Mouse (Mus musculus) heart, adult 2 months (tissue): ENCODE results near the gene Fastkd5. TPM values are rescaled to one million over a fixed set of nuclear protein-coding genes. Genes with fewer than 3 reads are reported as not detected.

Experiments
- DNase-seq, 2 experiments: peaks; one replicate each; pipeline ENCODE4 v3.0.0; 2021
- H3K27ac ChIP-seq: fragments of 200-600 bp; 2 replicates; pipeline ENCODE4 v1.8.1; 2022
- H3K27me3 ChIP-seq: fragments of 200-500 bp; 2 replicates; pipeline ENCODE4 v1.6.1; 2012; ENCODE audit warnings: mild to moderate bottlenecking, low read length, inconsistent platforms, mixed read lengths; ENCODE audit not compliant: control insufficient read depth, insufficient read depth
- H3K36me3 ChIP-seq: fragments of 200-500 bp; 2 replicates; pipeline ENCODE4 v1.6.1; 2012; ENCODE audit warnings: low read length, inconsistent platforms; ENCODE audit not compliant: control insufficient read depth, insufficient read depth
- H3K4me1 ChIP-seq: fragments of 200-500 bp; 2 replicates; pipeline ENCODE4 v1.6.1; 2011; ENCODE audit warnings: low read length; ENCODE audit not compliant: control insufficient read depth, insufficient read depth
- H3K4me3 ChIP-seq: fragments of 200-600 bp; 2 replicates; pipeline ENCODE4 v1.8.1; 2022
- H3K79me2 ChIP-seq: fragments of 200-500 bp; replicated peaks from 2 replicates; pipeline ENCODE4 v1.6.1; 2012; ENCODE audit warnings: mild to moderate bottlenecking, inconsistent platforms, low read length, moderate library complexity, mixed read lengths; ENCODE audit not compliant: control insufficient read depth, insufficient read depth
- H3K9ac ChIP-seq: fragments of 200-500 bp; 2 replicates; pipeline ENCODE4 v1.6.1; 2012; ENCODE audit warnings: low read depth, mild to moderate bottlenecking, control low read depth, inconsistent platforms, low read length, mixed read lengths
- CTCF ChIP-seq: fragments of 200-600 bp; IDR thresholded peaks from 2 replicates; pipeline ENCODE4 v1.8.1; 2022; ENCODE audit warnings: antibody characterized with exemption, mild to moderate bottlenecking, moderate library complexity
- EP300 ChIP-seq: fragments of 200-500 bp; IDR thresholded peaks from 2 replicates; pipeline ENCODE4 v1.6.1; 2011; ENCODE audit warnings: low read depth, low read length, control low read depth; ENCODE audit not compliant: insufficient read depth
- POLR2A ChIP-seq: fragments of 200-500 bp; IDR thresholded peaks from 2 replicates; pipeline ENCODE4 v1.6.1; 2011; ENCODE audit warnings: mild to moderate bottlenecking, low read depth, low read length, control low read depth; ENCODE audit not compliant: insufficient read depth
- WGBS: fragments of 180-500 bp; shearing (Covaris S2); methylation state at CpG from one replicate; pipeline ENCODE4 v1.1.7; 2018; 5-methylcytosine and 5-hydroxymethylcytosine counted together
- intact Hi-C: fragments of 180-260 bp; cut with DNase I; formaldehyde crosslinking; loops from one replicate; pipeline ENCODE4 v1.15.1; 2025
- polyA plus RNA-seq: library from polyadenylated mRNA; depleted of rRNA; stranded (reverse); fragments of >200 nt; gene quantifications from 2 replicates; pipeline ENCODE4 v1.2.3, GENCODE M21; 2012
- total RNA-seq, 2 experiments: library from RNA; stranded (reverse); gene quantifications; 2 replicates each; pipeline ENCODE4 v1.2.3; 2021

Fastkd5 gene
- total and polyA plus RNA-seq, 3 experiments = 2.2 to 9.0 (median 7.5) TPM

- intact Hi-C loops = no loop called here
- Histone ChIP-seq H3K27ac (no peak overlapping the region), H3K4me3 (no peak overlapping the region), H3K36me3 (no peaks in the 10 kb centered on the region), H3K9ac (no peak overlapping the region), H3K4me1 (peaks cover 1% of the 10 kb centered on the region), H3K27me3 (peaks cover 6% of the 10 kb centered on the region; the same call in 1 of the 2 replicates), H3K79me2 (no peaks in the 10 kb centered on the region)
- 56% methylated on average over 16 of the region's 16 CpGs for WGBS
- no peak for DNase-seq
- TF ChIP-seq EP300 (no peak), CTCF (no peak), POLR2A (no peak)
These were observed 8.3 kb upstream of the Fastkd5 start for GRCm38 (mm10) chr2:130638101-130638611.

GRCm38 (mm10) chr2:130635847-130636246 is 6.0 kb upstream of the Fastkd5 start:
- no peaks in the 10 kb centered on the region for H3K79me2 ChIP-seq
- no peak overlapping the region for H3K9ac ChIP-seq
- H3K4me3 ChIP-seq = no peak overlapping the region
- H3K4me1 ChIP-seq = no peaks in the 10 kb centered on the region
- no peak overlapping the region for H3K27ac ChIP-seq
- peaks cover 6% of the 10 kb centered on the region; the same call in 1 of the 2 replicates for H3K27me3 ChIP-seq
- DNase-seq = no peak
- TF ChIP-seq EP300 = no peak
- no peak for TF ChIP-seq CTCF
- no peaks in the 10 kb centered on the region for H3K36me3 ChIP-seq
- intact Hi-C loops = no loop called here
- WGBS = 56% methylated on average over 21 of the region's 21 CpGs

- no peaks in the 10 kb centered on the region for H3K4me1 ChIP-seq
- WGBS = 14% methylated on average over 38 of the region's 38 CpGs
- H3K9ac ChIP-seq = peak overlapping the region; percentile 72
- TF ChIP-seq EP300 (no peak), CTCF (peak; percentile 37)
- no peaks in the 10 kb centered on the region for H3K36me3 ChIP-seq
- intact Hi-C loops = no loop called here
- H3K27me3 ChIP-seq = peaks cover 6% of the 10 kb centered on the region; the same call in 1 of the 2 replicates
- no peak overlapping the region for H3K27ac ChIP-seq
- H3K4me3 ChIP-seq = peak overlapping the region; percentile 28; the same call in 1 of the 2 replicates
- peak; percentile 31 to 35 for DNase-seq
- H3K79me2 ChIP-seq = no peaks in the 10 kb centered on the region
These were observed 5.0 kb upstream of the Fastkd5 start for GRCm38 (mm10) chr2:130634739-130635411.

GRCm38 (mm10) chr2:130634006-130634738 is 4.3 kb upstream of the Fastkd5 start:
- Histone ChIP-seq H3K36me3 (no peaks in the 10 kb centered on the region), H3K27ac (no peak overlapping the region), H3K4me3 (no peak overlapping the region; the same call in 1 of the 2 replicates), H3K9ac (no peak overlapping the region), H3K4me1 (no peaks in the 10 kb centered on the region), H3K27me3 (peaks cover 6% of the 10 kb centered on the region; the same call in 1 of the 2 replicates), H3K79me2 (peaks cover 3% of the 10 kb centered on the region; the same call in 1 of the 2 replicates)
- intact Hi-C loops = no loop called here
- 37% methylated on average over 14 of the region's 14 CpGs for WGBS
- TF ChIP-seq POLR2A (no peak), CTCF (no peak)
- DNase-seq = no peak

- WGBS = 54% methylated on average over 5 of the region's 5 CpGs
- no peaks in the 10 kb centered on the region for H3K4me1 ChIP-seq
- intact Hi-C loops = no loop called here
- H3K79me2 ChIP-seq = peaks cover 3% of the 10 kb centered on the region; the same call in 1 of the 2 replicates
- no peak overlapping the region for H3K4me3 ChIP-seq
- H3K36me3 ChIP-seq = no peaks in the 10 kb centered on the region
- DNase-seq = no peak
- TF ChIP-seq CTCF = no peak
- no peak for TF ChIP-seq POLR2A
- TF ChIP-seq EP300 = no peak
- no peak overlapping the region for H3K9ac ChIP-seq
- H3K27me3 ChIP-seq = peaks cover 6% of the 10 kb centered on the region; the same call in 1 of the 2 replicates
- no peak overlapping the region for H3K27ac ChIP-seq
These were observed 3.3 kb upstream of the Fastkd5 start for GRCm38 (mm10) chr2:130632887-130633675.
